Comparison of ENCODE assay signal across 18 mouse cellular contexts in the genomic region with DNA sequence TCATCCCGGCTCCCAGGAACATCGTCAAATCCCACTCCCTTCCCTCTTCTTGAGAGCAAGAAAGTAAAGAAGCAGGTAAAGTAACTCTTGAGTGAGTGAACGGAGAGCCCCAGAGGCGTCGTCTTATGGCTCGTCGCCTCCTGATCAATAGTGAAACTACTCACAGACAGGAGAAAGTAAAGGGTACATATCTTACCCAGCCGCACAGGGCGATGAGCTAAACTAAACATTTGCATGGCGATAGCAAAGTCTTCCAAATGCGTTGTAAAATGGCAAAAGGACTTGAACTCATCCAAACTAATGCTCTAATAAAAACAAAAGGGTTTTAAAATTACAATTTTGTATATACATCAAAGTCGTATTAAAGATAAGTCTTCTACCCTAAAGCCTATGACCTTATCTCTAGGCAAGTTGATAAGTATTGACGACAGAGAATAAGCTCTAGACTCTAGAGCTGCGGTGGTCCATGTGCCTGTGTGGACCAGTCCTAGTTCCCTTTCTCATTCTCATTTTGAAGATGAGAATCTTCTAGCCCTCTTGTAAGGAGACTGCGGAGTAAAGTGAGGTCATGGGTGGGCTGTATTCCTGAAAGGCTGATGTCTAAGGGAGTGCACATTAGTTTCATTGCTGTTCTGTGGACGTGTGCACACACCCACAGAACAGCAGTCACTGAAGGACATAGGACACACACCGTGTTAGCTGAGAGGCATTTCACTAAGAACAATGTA. TPM values are rescaled to one million over a fixed set of nuclear protein-coding genes. Genes with fewer than 3 reads are reported as not detected.
DNase-seq lines count a peak whose midpoint lies in the region; TF ChIP-seq lines count a peak whose summit lies in the region.
"Had no signal": no experiment of that assay in that cellular context is flagged by ENCODE, and none has a peak within 500 bp of the region (broad histone marks: within the 10 kb centered on the region; RNA-seq: fewer than 3 reads in every experiment).

No protein-coding gene starts in this region.

- H3K9me3 ChIP-seq in CH12.LX (replicated peaks; ENCODE audit: low read length), result peaks cover 10% of the 10 kb centered on the region
- no peaks in the 10 kb centered on the region; the same call in 1 of the 2 replicates for H3K9me3 ChIP-seq in forebrain, embryonic 10.5 days
- H3K9me3 ChIP-seq: embryonic facial prominence, embryonic 12.5 days; forebrain, embryonic 12.5 days had no signal

- TF ChIP-seq EP300 in CH12.LX (IDR thresholded peaks at IDR 0.05; ENCODE audit: low read length), result no peak

- H3K27ac ChIP-seq in layer of hippocampus, adult 2 months, result peak overlapping the region; percentile 34; the same call in 1 of the 2 replicates
- H3K27ac ChIP-seq in CH12.LX (ENCODE audit: insufficient read depth, low read depth), result no peak overlapping the region
- no peak overlapping the region for H3K27ac ChIP-seq in forebrain, embryonic 10.5 days
- H3K27ac ChIP-seq: embryonic facial prominence, embryonic 10.5 days; embryonic facial prominence, embryonic 12.5 days; forebrain, embryonic 12.5 days had no signal

- no peaks in the 10 kb centered on the region for H3K27me3 ChIP-seq in CH12.LX (replicated peaks)
- H3K27me3 ChIP-seq in forebrain, embryonic 10.5 days (ENCODE audit: poor library complexity, severe bottlenecking), result no peaks in the 10 kb centered on the region
- H3K27me3 ChIP-seq: embryonic facial prominence, embryonic 12.5 days; forebrain, embryonic 12.5 days had no signal

- H3K4me3 ChIP-seq in layer of hippocampus, adult 2 months, result no peak overlapping the region
- H3K4me3 ChIP-seq in CH12.LX (replicated peaks in 1 of 3; ENCODE audit: low read depth in 2 of 3, low read length in 2 of 3, poor library complexity in 1 of 3), result no peak overlapping the region
- H3K4me3 ChIP-seq in forebrain, embryonic 10.5 days, result no peak overlapping the region
- H3K4me3 ChIP-seq: embryonic facial prominence, embryonic 10.5 days; embryonic facial prominence, embryonic 12.5 days; forebrain, embryonic 12.5 days had no signal

- no peaks in the 10 kb centered on the region for H3K79me2 ChIP-seq in CH12.LX (replicated peaks; ENCODE audit: control insufficient read depth, extremely low read depth, insufficient read depth, poor library complexity, severe bottlenecking)

- no peak for TF ChIP-seq CTCF in layer of hippocampus, adult 2 months (conservative IDR thresholded peaks at IDR 0.05)
- TF ChIP-seq CTCF in CH12.LX (conservative IDR thresholded peaks at IDR 0.05 in 1 of 2, IDR thresholded peaks at IDR 0.05 in 1 of 2; ENCODE audit: low read depth in 2 of 2, low read length in 2 of 2), result no peak

- WGBS in forebrain, embryonic 10.5 days, result 96% methylated on average over 17 of the region's 17 CpGs

- in situ Hi-C loops in CH12.LX (cut with MboI; ENCODE audit: low pct_ligation_motif_present, low pct_unique_long_range_greater_than_20kb, low sequenced_read_pairs), result loop anchor here (5.0 to 25.0 kb wide), 2 partner anchors 237 to 532 kb away; partner anchors contain the start of gene Cryl1

- H3K4me2 ChIP-seq in CH12.LX (ENCODE audit: insufficient read depth, low read depth, poor library complexity, severe bottlenecking), result peak overlapping the region; percentile 1; the same call in 1 of the 2 replicates
- H3K4me2 ChIP-seq: embryonic facial prominence, embryonic 12.5 days; forebrain, embryonic 12.5 days had no signal

- dilution Hi-C loops in CH12.LX (cut with MboI; ENCODE audit: extremely low pct_ligation_motif_present, extremely low pct_unique_long_range_greater_than_20kb, low sequenced_read_pairs), result no loop called here

- peaks cover 27 to 65% of the 10 kb centered on the region in 2 experiments for H3K36me3 ChIP-seq in CH12.LX (replicated peaks in 1 of 2; ENCODE audit: control insufficient read depth in 1 of 2, insufficient read depth in 1 of 2, low read length in 1 of 2)
- peaks cover 42% of the 10 kb centered on the region for H3K36me3 ChIP-seq in forebrain, embryonic 10.5 days (replicated peaks)

- no peak for DNase-seq in layer of hippocampus, adult 2 months (ENCODE audit: low spot score in 2 of 2)
- no peak for DNase-seq in layer of hippocampus, adult 8-10 months (ENCODE audit: low spot score in 2 of 2)
- DNase-seq in A20 (ENCODE audit: low read depth, low spot score) (peak; percentile 81), CH12.LX (ENCODE audit: extremely low read depth) (peak; percentile 57)
- no peak for DNase-seq in forebrain, embryonic 10.5 days (ENCODE audit: extremely low spot score, low spot score)
- no peak for DNase-seq in thymus, postnatal 0 days (ENCODE audit: low spot score)
- DNase-seq: adrenal gland, adult 2 months; adrenal gland, postnatal 10 days; adrenal gland, postnatal 25 days; B cell, adult 2 months; cerebellum, adult 11 months; cerebellum, adult 18-20 months; cerebellum, adult 8-10 months; cerebellum, adult 9-11 months; cerebellum, postnatal 25 days had no signal

- TF ChIP-seq RAD21 in CH12.LX (IDR thresholded peaks at IDR 0.05; ENCODE audit: low read depth, low read length), result no peak

- no peak overlapping the region for H3K9ac ChIP-seq in CH12.LX (ENCODE audit: insufficient read depth, low read depth)
- H3K9ac ChIP-seq: embryonic facial prominence, embryonic 12.5 days; forebrain, embryonic 12.5 days had no signal

- no peak for TF ChIP-seq POLR2A in CH12.LX (IDR thresholded peaks at IDR 0.05; ENCODE audit: low read depth, low read length)

- peaks cover 4 to 21% of the 10 kb centered on the region in 2 experiments; a peak in 3 of 4 replicates for H3K4me1 ChIP-seq in CH12.LX (ENCODE audit: control insufficient read depth in 1 of 2, insufficient read depth in 2 of 2)
- peaks cover 14% of the 10 kb centered on the region for H3K4me1 ChIP-seq in forebrain, embryonic 10.5 days

TF ChIP-seq in CH12.LX, 34 proteins besides CTCF, POLR2A, EP300 and RAD21:
- TF ChIP-seq PAX5 (IDR thresholded peaks at IDR 0.05; ENCODE audit: low read length) (no peak), MAX (IDR thresholded peaks at IDR 0.05; ENCODE audit: low read length) (peak; percentile 25; the same call in 1 of the 2 replicates), IRF4 (IDR thresholded peaks at IDR 0.05; ENCODE audit: low read depth, low read length) (peak; percentile 54)

RNA-seq across cellular contexts. Expression of gene Zdhhc20, which starts 29.2 kb away (rescaled TPM):
- total RNA-seq in layer of hippocampus, adult 2 months (2021), result 10 to 100 TPM; 40.0 to 41.7 TPM
- total RNA-seq in layer of hippocampus, adult 8-10 months (2022), result 10 to 100 TPM; 43.9 to 48.4 (median 46.2) TPM
- total RNA-seq in CH12.LX (2012; rRNA removed) (9.4 and 10.4 TPM in 2 replicates), CH12.LX (2014; rRNA removed) (27.4 and 36.1 TPM in 2 replicates)
- polyA plus RNA-seq in CH12.LX (2012; ENCODE audit: insufficient read length, low read depth), result 28.7 and 41.3 TPM in 2 replicates
- 50.3 and 54.2 TPM in 2 replicates for polyA plus RNA-seq in forebrain, embryonic 10.5 days (2016; fragmentation: Nextera tagmentation; extraction: Ambion mirVana)
- polyA plus RNA-seq in thymus, postnatal 0 days (2015; fragmentation: Nextera tagmentation; extraction: Ambion mirVana), result 48.6 and 62.0 TPM in 2 replicates

Comparison
In these comparisons a context has a peak if more than half of its experiments do, and no peak if none do; other contexts are left out.
1. DNase-seq: peak in A20 (single experiment) and CH12.LX (single experiment); none in layer of hippocampus, adult 2 months (0 of 2), layer of hippocampus, adult 8-10 months (0 of 2), forebrain, embryonic 10.5 days (single experiment) and thymus, postnatal 0 days (single experiment).